Mouse (Mus musculus) E14TG2a.4 (cell line): ENCODE measurements around the gene Mthfr.

Experiments used
- CTCF ChIP-seq: conservative IDR thresholded peaks from 2 replicates; pipeline ENCODE4 v1.5.1; 2014; ENCODE audit warnings: low read length
- NANOG ChIP-seq: IDR thresholded peaks from 2 replicates; pipeline ENCODE4 v1.6.1; 2014; ENCODE audit warnings: borderline replicate concordance, low read length, mixed read lengths
- POU5F1 ChIP-seq: IDR thresholded peaks from 2 replicates; pipeline ENCODE4 v1.6.1; 2014; ENCODE audit warnings: low read length, borderline replicate concordance

- TF ChIP-seq CTCF (no peak), POU5F1 (no peak), NANOG (no peak)
These were observed 40.3 kb downstream of the Mthfr start for GRCm38 (mm10) chr4:148079212-148079611.
